Mouse (Mus musculus) midbrain, embryonic 14.5 days (tissue): ENCODE data around the gene Kif7. TPM values are rescaled to one million over a fixed set of nuclear protein-coding genes. Genes with fewer than 3 reads are reported as not detected.

Experiments used
- ATAC-seq: fragments of 200-750 bp; cut with Nextera tagmentation; 2 replicates; pipeline ENCODE4 v1.8.0; 2017; ENCODE audit warnings: moderate number of reproducible peaks, moderate library complexity; ENCODE audit not compliant: low FRiP score, low TSS enrichment
- DNase-seq: peaks from one replicate; pipeline ENCODE4 v3.0.0-alpha.2; 2015
- H3K27ac ChIP-seq: fragments of 300-500 bp; sonication (generic); replicated peaks from 2 replicates; pipeline ENCODE4 v1.5.1; 2014; ENCODE audit warnings: mild to moderate bottlenecking, low read depth, low read length, moderate library complexity
- H3K27me3 ChIP-seq: fragments of 300-500 bp; sonication (generic); 2 replicates; pipeline ENCODE4 v1.6.1; 2014; ENCODE audit warnings: low read length, control low read depth, mixed read lengths; ENCODE audit not compliant: control insufficient read depth, insufficient read depth
- H3K36me3 ChIP-seq: fragments of 300-500 bp; sonication (generic); 2 replicates; pipeline ENCODE4 v1.6.1; 2014; ENCODE audit warnings: low read length, control low read depth; ENCODE audit not compliant: control insufficient read depth, insufficient read depth
- H3K4me1 ChIP-seq: fragments of 300-500 bp; sonication (generic); 2 replicates; pipeline ENCODE4 v1.6.1; 2014; ENCODE audit warnings: mild to moderate bottlenecking, antibody characterized with exemption, low read length, control low read depth; ENCODE audit not compliant: control insufficient read depth, insufficient read depth
- H3K4me2 ChIP-seq: fragments of 300-500 bp; sonication (generic); 2 replicates; pipeline ENCODE4 v1.6.1; 2014; ENCODE audit warnings: mild to moderate bottlenecking, low read length, moderate library complexity
- H3K4me3 ChIP-seq: fragments of 300-500 bp; sonication (generic); replicated peaks from 2 replicates; pipeline ENCODE4 v1.5.1; 2014; ENCODE audit warnings: low read depth, low read length
- H3K9ac ChIP-seq: fragments of 300-500 bp; sonication (generic); replicated peaks from 2 replicates; pipeline ENCODE4 v1.6.1; 2014; ENCODE audit warnings: mild to moderate bottlenecking, low read length, moderate library complexity
- H3K9me3 ChIP-seq: fragments of 300-500 bp; sonication (generic); 2 replicates; pipeline ENCODE4 v1.6.1; 2016; ENCODE audit warnings: low read length, control low read depth, mixed read lengths; ENCODE audit not compliant: control insufficient read depth
- WGBS: fragments of 180-500 bp; shearing (Covaris S2); extraction: QIAGEN DNeasy Blood & Tissue Kit; methylation state at CpG from one replicate; pipeline ENCODE4 v1.1.7; 2014; 5-methylcytosine and 5-hydroxymethylcytosine counted together
- polyA plus RNA-seq: library from polyadenylated mRNA; unstranded; fragments of >200 nt; fragmentation: Nextera tagmentation; extraction: Ambion mirVana; gene quantifications from 2 replicates; pipeline ENCODE4 v1.2.1, GENCODE M21; 2014

Gene Kif7
- polyA plus RNA-seq, 1 experiment from 2014 or later = 2.4 TPM

DNA sequence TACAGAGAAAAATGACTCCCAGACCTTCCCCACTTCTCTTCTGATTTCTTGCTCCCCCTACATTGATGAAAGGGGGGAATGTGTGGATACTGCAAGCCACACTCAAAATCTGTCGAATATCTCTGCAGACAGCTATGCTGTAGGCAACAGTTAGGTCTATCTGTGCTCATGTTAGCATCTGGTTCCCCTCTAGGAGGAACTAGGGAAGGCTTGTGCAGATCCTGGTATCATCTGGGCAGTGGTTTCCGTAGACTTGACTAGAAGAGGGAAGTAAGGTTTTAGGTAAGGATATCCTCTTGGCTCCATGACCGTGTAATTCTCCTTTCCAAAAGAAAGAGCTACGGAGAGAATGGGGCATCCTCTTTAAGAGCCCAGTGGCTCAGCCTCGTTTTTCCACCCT, 29.1 kb upstream of the Kif7 start:
- 74% methylated on average over 5 of the region's 5 CpGs for WGBS
- Histone ChIP-seq H3K36me3 (no peaks in the 10 kb centered on the region), H3K9ac (no peak overlapping the region), H3K9me3 (no peaks in the 10 kb centered on the region), H3K27me3 (no peaks in the 10 kb centered on the region), H3K4me3 (no peak overlapping the region), H3K27ac (no peak overlapping the region), H3K4me1 (peaks cover 8% of the 10 kb centered on the region), H3K4me2 (no peak overlapping the region)
- DNase-seq = no peak
- ATAC-seq = no peak

DNA sequence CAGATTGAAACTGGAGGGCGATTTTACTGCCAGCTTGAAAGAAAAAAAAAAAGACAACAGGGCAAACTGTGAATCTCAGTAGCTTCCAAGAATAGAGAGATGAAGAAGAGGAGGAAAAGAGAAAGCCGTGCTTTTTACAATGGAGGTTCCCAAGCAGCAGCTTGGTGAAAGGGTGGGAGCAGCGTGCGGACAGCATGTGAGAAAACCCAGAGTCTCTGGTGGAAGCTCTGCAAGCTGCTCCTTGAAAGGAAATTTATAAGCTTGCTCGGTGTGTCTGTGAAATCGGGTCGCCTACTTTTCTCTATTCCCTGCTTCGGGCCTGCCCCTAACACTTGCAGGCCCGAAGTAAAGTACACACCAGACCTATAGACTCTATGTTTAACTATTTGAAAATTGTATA, 28.5 kb upstream of the Kif7 start:
- Histone ChIP-seq H3K4me1 (peaks cover 8% of the 10 kb centered on the region), H3K4me2 (no peak overlapping the region), H3K4me3 (no peak overlapping the region), H3K36me3 (no peaks in the 10 kb centered on the region), H3K27me3 (no peaks in the 10 kb centered on the region), H3K9me3 (no peaks in the 10 kb centered on the region), H3K27ac (no peak overlapping the region), H3K9ac (no peak overlapping the region)
- DNase-seq = no peak
- 92% methylated on average over 9 of the region's 9 CpGs for WGBS
- ATAC-seq = no peak

GRCm38 (mm10) chr7:79742659-79743536, 27.4 kb upstream of the Kif7 start, which contains the start of the genes Pex11a and Wdr93:
Gene Pex11a (minus strand): TSS chr7:79743131.
Gene Wdr93 (plus strand): TSS chr7:79743163.
- Histone ChIP-seq H3K4me1 (peaks cover 8% of the 10 kb centered on the region), H3K27me3 (no peaks in the 10 kb centered on the region), H3K27ac (no peak within 1 kb of the TSS), H3K4me2 (peak within 1 kb of the TSS; percentile 97), H3K9me3 (no peaks in the 10 kb centered on the region), H3K36me3 (no peaks in the 10 kb centered on the region), H3K4me3 (peak within 1 kb of the TSS; percentile 70), H3K9ac (peak within 1 kb of the TSS; percentile 60)
- peak; percentile 93 for DNase-seq
- ATAC-seq = peak; percentile 75
- WGBS = 2% methylated on average over 46 of the region's 46 CpGs

- Histone ChIP-seq H3K36me3 (0 out of 2 replicates have a peak, but pooled peaks cover 2% of the 10 kb centered on the region), H3K4me3 (peak overlapping the region; percentile 70), H3K4me2 (peak overlapping the region; percentile 97), H3K9ac (peak overlapping the region; percentile 60; the same call in 1 of the 2 replicates), H3K4me1 (peaks cover 8% of the 10 kb centered on the region), H3K9me3 (no peaks in the 10 kb centered on the region), H3K27ac (no peak overlapping the region), H3K27me3 (no peaks in the 10 kb centered on the region)
- ATAC-seq (no peak), DNase-seq (no peak)
- WGBS = 26% methylated on average over 11 of the region's 11 CpGs
Observed at GRCm38 (mm10) chr7:79742277-79742658, 26.7 kb upstream of the Kif7 start.

GRCm38 (mm10) chr7:79740279-79740678, 24.8 kb upstream of the Kif7 start:
- H3K9me3 ChIP-seq = no peaks in the 10 kb centered on the region
- DNase-seq = no peak
- WGBS = 85% methylated on average over 4 of the region's 4 CpGs
- no peak overlapping the region for H3K27ac ChIP-seq
- H3K4me2 ChIP-seq = no peak overlapping the region
- H3K4me1 ChIP-seq = peaks cover 8% of the 10 kb centered on the region
- no peak overlapping the region for H3K4me3 ChIP-seq
- H3K9ac ChIP-seq = no peak overlapping the region
- 0 out of 2 replicates have a peak, but pooled peaks cover 13% of the 10 kb centered on the region for H3K36me3 ChIP-seq
- ATAC-seq = no peak
- no peaks in the 10 kb centered on the region for H3K27me3 ChIP-seq

DNA sequence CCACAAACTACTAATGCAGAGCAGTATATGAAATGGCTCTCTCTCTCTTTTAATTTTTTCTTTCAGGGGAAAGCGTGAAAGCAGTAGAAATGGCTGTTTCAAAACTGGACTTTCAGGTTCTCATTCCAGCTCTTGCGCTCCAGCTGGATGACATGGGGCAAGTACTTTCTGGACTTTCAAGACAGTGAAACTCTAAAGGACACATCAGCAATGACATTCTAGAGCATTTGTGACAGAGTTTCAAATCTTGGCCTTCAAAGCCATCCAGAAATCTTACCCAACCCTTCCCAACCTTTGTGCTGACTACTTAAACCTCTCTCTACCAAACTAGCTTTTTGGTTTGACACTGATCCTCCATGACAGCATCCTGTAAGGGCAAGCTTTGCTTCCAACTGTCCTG, 23.4 kb upstream of the Kif7 start:
- Histone ChIP-seq H3K27me3 (no peaks in the 10 kb centered on the region), H3K36me3 (0 out of 2 replicates have a peak, but pooled peaks cover 13% of the 10 kb centered on the region), H3K9me3 (no peaks in the 10 kb centered on the region), H3K4me3 (no peak overlapping the region), H3K4me2 (no peak overlapping the region), H3K9ac (no peak overlapping the region), H3K4me1 (peaks cover 8% of the 10 kb centered on the region), H3K27ac (no peak overlapping the region)
- no peak for ATAC-seq
- no peak for DNase-seq
- 100% methylated on average over 2 of the region's 2 CpGs for WGBS

- H3K4me2 ChIP-seq = no peak overlapping the region
- H3K9me3 ChIP-seq = no peaks in the 10 kb centered on the region
- H3K36me3 ChIP-seq = 0 out of 2 replicates have a peak, but pooled peaks cover 13% of the 10 kb centered on the region
- H3K27me3 ChIP-seq = no peaks in the 10 kb centered on the region
- H3K4me1 ChIP-seq = no peaks in the 10 kb centered on the region
- 90% methylated on average over 14 of the region's 14 CpGs for WGBS
- ATAC-seq (no peak), DNase-seq (no peak)
- H3K4me3 ChIP-seq = no peak overlapping the region
- no peak overlapping the region for H3K9ac ChIP-seq
- H3K27ac ChIP-seq = no peak overlapping the region
Observed at GRCm38 (mm10) chr7:79736511-79736910, 21.0 kb upstream of the Kif7 start.

GRCm38 (mm10) chr7:79734563-79734962, 19.0 kb upstream of the Kif7 start:
- no peak overlapping the region for H3K4me2 ChIP-seq
- no peaks in the 10 kb centered on the region for H3K27me3 ChIP-seq
- H3K9me3 ChIP-seq = no peaks in the 10 kb centered on the region
- no peak overlapping the region for H3K9ac ChIP-seq
- ATAC-seq = no peak
- H3K4me3 ChIP-seq = no peak overlapping the region
- DNase-seq = no peak
- H3K4me1 ChIP-seq = no peaks in the 10 kb centered on the region
- H3K27ac ChIP-seq = no peak overlapping the region
- WGBS = 83% methylated on average over 8 of the region's 8 CpGs
- 0 out of 2 replicates have a peak, but pooled peaks cover 13% of the 10 kb centered on the region for H3K36me3 ChIP-seq

DNA sequence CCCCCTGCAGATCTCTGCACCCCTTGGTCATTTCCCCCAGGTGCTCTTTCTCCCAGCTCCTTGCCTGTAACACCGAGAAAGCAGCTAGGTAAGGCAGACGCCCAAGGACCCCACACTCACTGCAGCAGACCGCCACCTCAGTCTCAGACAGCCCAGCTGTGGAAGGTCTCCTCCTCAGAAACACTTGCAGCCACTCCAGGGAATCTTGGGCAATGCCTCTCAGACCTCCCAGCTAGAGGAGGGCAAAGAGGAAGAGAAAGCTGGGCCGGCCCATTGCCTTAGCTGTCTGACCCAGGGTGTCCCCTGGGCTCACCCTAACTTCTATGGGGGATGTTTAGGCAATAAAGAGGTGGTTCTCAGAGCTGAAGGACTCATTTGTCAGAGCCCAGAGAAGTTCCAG, 17.1 kb upstream of the Kif7 start, which contains the start of gene Plin1:
Plin1 (minus strand) TSS at position 282 of the 400 bp plus-strand sequence.
- Histone ChIP-seq H3K27me3 (no peaks in the 10 kb centered on the region), H3K4me3 (no peak within 1 kb of the TSS), H3K4me2 (no peak within 1 kb of the TSS), H3K27ac (no peak within 1 kb of the TSS), H3K9ac (no peak within 1 kb of the TSS), H3K4me1 (no peaks in the 10 kb centered on the region), H3K36me3 (0 out of 2 replicates have a peak, but pooled peaks cover 13% of the 10 kb centered on the region), H3K9me3 (no peaks in the 10 kb centered on the region)
- DNase-seq (no peak), ATAC-seq (no peak)
- 66% methylated on average over 4 of the region's 4 CpGs for whole genome bisulfite sequencing
